Mouse (Mus musculus) embryonic facial prominence, embryonic 14.5 days (tissue): ENCODE data around the gene Hoxb8. TPM values are rescaled to one million over a fixed set of nuclear protein-coding genes. Genes with fewer than 3 reads are reported as not detected.

Experiments
- ATAC-seq: fragments of 200-750 bp; cut with Nextera tagmentation; 2 replicates; pipeline ENCODE4 v1.8.0; 2017; ENCODE audit warnings: low read depth, moderate number of reproducible peaks, moderate TSS enrichment
- DNase-seq: peaks from one replicate; pipeline ENCODE4 v3.0.0-alpha.2; 2015; ENCODE audit warnings: low spot score
- H3K27ac ChIP-seq: fragments of 300-500 bp; sonication (generic); replicated peaks from 2 replicates; pipeline ENCODE4 v1.5.1; 2014; ENCODE audit warnings: low read depth, mild to moderate bottlenecking, low read length, moderate library complexity
- H3K27me3 ChIP-seq: fragments of 300-500 bp; sonication (generic); replicated peaks from 2 replicates; pipeline ENCODE4 v1.6.1; 2014; ENCODE audit warnings: low read length; ENCODE audit not compliant: control insufficient read depth, insufficient read depth
- H3K36me3 ChIP-seq: fragments of 300-500 bp; sonication (generic); 2 replicates; pipeline ENCODE4 v1.6.1; 2014; ENCODE audit warnings: low read length, mixed read lengths; ENCODE audit not compliant: control insufficient read depth, insufficient read depth
- H3K4me1 ChIP-seq: fragments of 300-500 bp; sonication (generic); 2 replicates; pipeline ENCODE4 v1.6.1; 2014; ENCODE audit warnings: antibody characterized with exemption, low read length; ENCODE audit not compliant: control insufficient read depth, insufficient read depth
- H3K4me2 ChIP-seq: fragments of 300-500 bp; sonication (generic); 2 replicates; pipeline ENCODE4 v1.6.1; 2014; ENCODE audit warnings: low read depth, mild to moderate bottlenecking, low read length, moderate library complexity, mixed read lengths
- H3K4me3 ChIP-seq: fragments of 300-500 bp; sonication (generic); 2 replicates; pipeline ENCODE4 v1.5.1; 2014; ENCODE audit warnings: low read depth, mild to moderate bottlenecking, low read length
- H3K9ac ChIP-seq: fragments of 300-500 bp; sonication (generic); 2 replicates; pipeline ENCODE4 v1.6.1; 2014; ENCODE audit warnings: low read depth, mild to moderate bottlenecking, low read length, moderate library complexity, mixed read lengths
- H3K9me3 ChIP-seq: fragments of 300-500 bp; sonication (generic); 2 replicates; pipeline ENCODE4 v1.6.1; 2016; ENCODE audit warnings: low read length; ENCODE audit not compliant: control insufficient read depth
- WGBS: fragments of 180-500 bp; shearing (Covaris S2); extraction: QIAGEN DNeasy Blood & Tissue Kit; methylation state at CpG from one replicate; pipeline ENCODE4 v1.1.7; 2014; 5-methylcytosine and 5-hydroxymethylcytosine counted together
- polyA plus RNA-seq: library from polyadenylated mRNA; unstranded; fragments of >200 nt; fragmentation: Nextera tagmentation; extraction: Ambion mirVana; gene quantifications from 2 replicates; pipeline ENCODE4 v1.2.1, GENCODE M21; 2014

The Hoxb8 gene
- polyA plus RNA-seq, 1 experiment from 2014 or later, result not detected

GRCm38 (mm10) chr11:96318368-96319070, 36.8 kb downstream of the Hoxb8 start:
- H3K27ac ChIP-seq, result no peak overlapping the region; the same call in 1 of the 2 replicates
- H3K9ac ChIP-seq, result peak overlapping the region; percentile 40; the same call in 1 of the 2 replicates
- DNase-seq (peak; percentile 45), ATAC-seq (peak; percentile 71; the same call in 1 of the 2 replicates)
- peak overlapping the region; percentile 29 for H3K4me3 ChIP-seq
- H3K27me3 ChIP-seq, result peaks cover 100% of the 10 kb centered on the region
- no peaks in the 10 kb centered on the region for H3K4me1 ChIP-seq
- H3K4me2 ChIP-seq, result peak overlapping the region; percentile 47
- H3K36me3 ChIP-seq, result no peaks in the 10 kb centered on the region
- H3K9me3 ChIP-seq, result no peaks in the 10 kb centered on the region
- WGBS, result 1% methylated on average over 25 of the region's 45 CpGs

DNA sequence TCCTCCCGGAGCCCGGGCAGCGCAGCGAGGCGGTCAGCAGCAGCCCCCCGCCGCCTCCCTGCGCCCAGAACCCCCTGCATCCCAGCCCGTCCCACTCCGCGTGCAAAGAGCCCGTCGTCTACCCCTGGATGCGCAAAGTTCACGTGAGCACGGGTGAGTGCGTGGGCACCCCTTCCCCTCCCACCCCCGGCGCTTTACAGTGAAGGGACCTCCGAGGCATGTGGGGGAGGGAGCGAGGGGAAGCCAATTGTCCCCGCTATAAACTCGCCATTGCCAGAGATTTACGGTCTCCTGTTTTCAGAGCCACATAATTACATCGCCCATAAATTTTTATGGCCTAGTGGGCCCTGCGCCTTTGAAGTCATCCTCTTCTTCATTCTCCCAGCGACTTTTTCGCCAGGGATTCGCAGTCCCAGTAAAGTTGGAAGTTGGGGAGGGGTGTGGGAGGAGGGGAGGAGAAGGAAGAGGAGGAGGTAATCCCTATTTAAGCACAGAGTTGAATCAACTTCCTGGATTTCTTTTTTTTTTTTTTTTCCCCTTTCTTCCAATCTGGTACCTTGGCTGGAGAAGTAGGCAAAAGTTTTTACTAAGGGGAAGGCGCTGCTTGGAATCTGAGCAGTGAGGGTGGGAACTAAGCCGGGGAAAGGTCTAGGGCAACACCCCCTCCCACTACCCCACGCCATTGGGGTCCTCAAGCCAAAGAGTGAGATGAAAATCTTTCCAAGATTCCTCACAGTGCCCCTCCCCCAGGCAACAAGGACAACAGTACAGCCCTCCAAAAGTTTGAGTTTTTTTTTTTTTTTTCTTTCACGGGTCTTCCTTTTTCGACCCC, 37.6 kb downstream of the Hoxb8 start:
- no peak overlapping the region; the same call in 1 of the 2 replicates for H3K27ac ChIP-seq
- under 1% methylated on average over 15 of the region's 34 CpGs for WGBS
- peak overlapping the region; percentile 47 for H3K4me2 ChIP-seq
- H3K4me1 ChIP-seq, result no peaks in the 10 kb centered on the region
- H3K4me3 ChIP-seq, result peak overlapping the region; percentile 29
- H3K9ac ChIP-seq, result peak overlapping the region; percentile 40; the same call in 1 of the 2 replicates
- ATAC-seq (no peak; the same call in 1 of the 2 replicates), DNase-seq (no peak)
- H3K9me3 ChIP-seq, result no peaks in the 10 kb centered on the region
- peaks cover 100% of the 10 kb centered on the region for H3K27me3 ChIP-seq
- H3K36me3 ChIP-seq, result no peaks in the 10 kb centered on the region

GRCm38 (mm10) chr11:96319910-96320309, 38.2 kb downstream of the Hoxb8 start:
- H3K9me3 ChIP-seq, result no peaks in the 10 kb centered on the region
- no peaks in the 10 kb centered on the region for H3K4me1 ChIP-seq
- H3K9ac ChIP-seq, result peak overlapping the region; percentile 40; the same call in 1 of the 2 replicates
- no peak for DNase-seq
- H3K36me3 ChIP-seq, result no peaks in the 10 kb centered on the region
- no peak for ATAC-seq
- H3K4me2 ChIP-seq, result peak overlapping the region; percentile 47; the same call in 1 of the 2 replicates
- WGBS, result under 1% methylated on average over 27 of the region's 29 CpGs
- no peak overlapping the region; the same call in 1 of the 2 replicates for H3K27ac ChIP-seq
- peaks cover 100% of the 10 kb centered on the region for H3K27me3 ChIP-seq
- peak overlapping the region; percentile 29 for H3K4me3 ChIP-seq

DNA sequence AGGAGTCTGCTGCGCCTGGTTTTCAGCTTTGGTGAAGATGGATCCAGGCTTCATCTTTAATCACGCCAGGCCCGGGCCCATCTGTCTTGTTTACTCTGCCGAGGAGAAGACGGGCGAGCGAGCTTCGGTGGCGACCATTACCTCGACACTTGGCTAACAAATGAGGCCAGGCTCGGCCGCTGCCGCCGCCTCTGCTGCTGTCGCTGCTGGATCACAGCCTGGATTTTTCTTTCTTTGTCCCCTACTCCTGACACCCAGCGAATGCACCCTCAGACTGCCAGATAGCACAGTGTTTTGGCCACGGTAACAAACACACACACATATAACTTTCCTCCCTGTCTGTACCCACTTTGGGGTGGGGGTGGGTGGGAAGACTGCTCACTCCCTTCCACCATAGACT, 39.0 kb downstream of the Hoxb8 start:
- ATAC-seq, result no peak

GRCm38 (mm10) chr11:96321846-96322245, 40.1 kb downstream of the Hoxb8 start:
- no peaks in the 10 kb centered on the region for H3K9me3 ChIP-seq
- H3K9ac ChIP-seq, result no peak overlapping the region
- peaks cover 100% of the 10 kb centered on the region for H3K27me3 ChIP-seq
- H3K4me1 ChIP-seq, result no peaks in the 10 kb centered on the region
- no peak overlapping the region for H3K4me2 ChIP-seq
- H3K36me3 ChIP-seq, result no peaks in the 10 kb centered on the region
- no peak for DNase-seq
- 10% methylated on average over 5 of the region's 5 CpGs for WGBS
- no peak overlapping the region for H3K4me3 ChIP-seq
- ATAC-seq, result no peak
- no peak overlapping the region for H3K27ac ChIP-seq

More for the DNA sequence above, 39.0 kb downstream of the Hoxb8 start:
- H3K27me3 ChIP-seq, result peaks cover 100% of the 10 kb centered on the region
- no peaks in the 10 kb centered on the region for H3K4me1 ChIP-seq
- H3K9me3 ChIP-seq, result no peaks in the 10 kb centered on the region
- peak overlapping the region; percentile 47; the same call in 1 of the 2 replicates for H3K4me2 ChIP-seq
- WGBS, result 4% methylated on average over 17 of the region's 17 CpGs
- H3K36me3 ChIP-seq, result no peaks in the 10 kb centered on the region
- DNase-seq, result no peak
- no peak overlapping the region for H3K9ac ChIP-seq
- no peak overlapping the region for H3K27ac ChIP-seq
- peak overlapping the region; percentile 2; the same call in 1 of the 2 replicates for H3K4me3 ChIP-seq

DNA sequence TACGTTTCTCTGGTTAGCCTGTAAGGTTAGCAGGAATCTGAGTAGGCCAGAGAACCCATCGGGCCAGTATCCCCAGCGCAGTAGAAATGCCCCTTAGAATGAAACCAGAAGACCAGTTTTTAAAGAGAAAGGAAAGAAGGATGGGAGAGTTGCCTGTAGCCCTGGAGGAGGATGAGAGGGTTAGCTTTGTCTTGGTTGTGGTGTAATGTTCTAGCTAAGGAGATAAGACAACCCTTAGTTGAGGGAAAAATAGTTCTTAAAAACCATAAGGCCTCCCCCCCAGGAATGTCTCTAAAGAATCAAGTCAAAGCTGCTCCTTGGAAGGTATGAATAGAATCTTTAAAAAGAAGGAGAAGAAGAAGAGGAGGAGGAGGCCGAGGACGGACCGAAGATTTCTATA, 41.0 kb downstream of the Hoxb8 start:
- no peaks in the 10 kb centered on the region for H3K4me1 ChIP-seq
- no peak overlapping the region for H3K4me3 ChIP-seq
- H3K27ac ChIP-seq, result no peak overlapping the region; the same call in 1 of the 2 replicates
- H3K9ac ChIP-seq, result no peak overlapping the region
- ATAC-seq (no peak), DNase-seq (no peak)
- H3K4me2 ChIP-seq, result no peak overlapping the region; the same call in 1 of the 2 replicates
- peaks cover 100% of the 10 kb centered on the region for H3K27me3 ChIP-seq
- no peaks in the 10 kb centered on the region for H3K9me3 ChIP-seq
- WGBS, result 8% methylated on average over 6 of the region's 6 CpGs
- no peaks in the 10 kb centered on the region for H3K36me3 ChIP-seq

GRCm38 (mm10) chr11:96323154-96323553, 41.4 kb downstream of the Hoxb8 start, which contains the start of gene Hoxb3:
TSS of gene Hoxb3 (plus strand) at chr11:96323326.
- Histone ChIP-seq H3K9ac (no peak within 1 kb of the TSS; the same call in 1 of the 2 replicates), H3K36me3 (no peaks in the 10 kb centered on the region), H3K4me1 (no peaks in the 10 kb centered on the region), H3K4me2 (peak within 1 kb of the TSS; percentile 15; the same call in 1 of the 2 replicates), H3K27ac (no peak within 1 kb of the TSS; the same call in 1 of the 2 replicates), H3K4me3 (no peak within 1 kb of the TSS), H3K9me3 (no peaks in the 10 kb centered on the region), H3K27me3 (peaks cover 100% of the 10 kb centered on the region)
- DNase-seq, result no peak
- WGBS, result 4% methylated on average over 10 of the region's 10 CpGs
- ATAC-seq, result no peak

GRCm38 (mm10) chr11:96324125-96324524, 42.4 kb downstream of the Hoxb8 start:
- Histone ChIP-seq H3K4me2 (peak overlapping the region; percentile 15; the same call in 1 of the 2 replicates), H3K4me1 (no peaks in the 10 kb centered on the region), H3K9me3 (no peaks in the 10 kb centered on the region), H3K27ac (no peak overlapping the region; the same call in 1 of the 2 replicates), H3K9ac (no peak overlapping the region), H3K4me3 (no peak overlapping the region), H3K27me3 (peaks cover 100% of the 10 kb centered on the region), H3K36me3 (no peaks in the 10 kb centered on the region)
- DNase-seq (no peak), ATAC-seq (no peak)
- 2% methylated on average over 5 of the region's 5 CpGs for WGBS
